Mouse (Mus musculus): ENCODE measurements around the gene Olfr504. TPM values are rescaled to one million over a fixed set of nuclear protein-coding genes. Genes with fewer than 3 reads are reported as not detected.
"Not testable (repeated sequence)": the region's sequence is repeated elsewhere in the genome, so short reads cannot be mapped to it uniquely, and the experiment has no call there.

Gene Olfr504
- total RNA-seq (2021): not detected

DNA sequence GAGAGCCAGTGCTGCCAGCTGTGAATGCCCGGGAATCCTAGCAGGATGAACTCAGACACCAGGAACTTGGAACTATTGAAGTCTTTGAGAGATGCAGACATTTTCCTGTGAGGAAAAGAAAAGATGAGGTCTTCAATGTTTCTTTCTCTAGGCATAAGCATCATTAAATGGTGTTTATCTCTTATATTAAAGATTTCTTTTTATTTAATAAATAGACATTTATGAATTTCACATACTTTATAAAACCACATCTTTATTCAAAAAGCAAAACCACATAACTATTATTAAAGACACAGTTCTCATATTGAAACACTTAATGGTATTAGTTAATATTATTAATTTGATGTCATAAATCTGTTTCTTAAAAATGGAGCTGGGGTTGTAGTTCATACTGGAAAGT lies at the start of gene Olfr504:
Gene Olfr504, minus strand, starts transcription at position 101 of the 400 bp plus-strand sequence.
- DNase-seq (ENCODE audit: low spot score in 2 of 2): no peak
- intact Hi-C loops (cut with DNase I): no loop called here

DNA sequence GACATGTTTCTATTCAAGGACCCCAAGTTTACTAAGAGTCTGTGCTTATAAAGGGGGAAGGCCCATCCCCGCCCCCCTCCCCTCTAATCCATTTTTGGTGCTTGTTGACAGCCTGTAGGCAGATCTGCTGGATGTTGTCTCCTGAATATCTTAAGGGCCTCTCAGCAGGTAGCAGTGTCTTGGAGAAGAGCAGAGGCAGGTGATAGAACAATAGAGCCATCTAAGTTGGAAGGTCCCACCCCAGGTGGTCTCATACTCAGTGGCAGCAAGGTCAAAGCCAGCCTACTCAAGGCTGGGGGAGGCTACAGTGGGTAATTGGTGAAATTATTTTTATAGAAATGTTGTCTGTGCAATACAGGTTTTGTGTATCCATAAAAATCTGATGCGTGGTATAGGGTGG lies 48.5 kb upstream of the Olfr504 start:
- intact Hi-C loops (cut with DNase I): no loop called here
- no peak for DNase-seq (ENCODE audit: low spot score in 2 of 2)

DNA sequence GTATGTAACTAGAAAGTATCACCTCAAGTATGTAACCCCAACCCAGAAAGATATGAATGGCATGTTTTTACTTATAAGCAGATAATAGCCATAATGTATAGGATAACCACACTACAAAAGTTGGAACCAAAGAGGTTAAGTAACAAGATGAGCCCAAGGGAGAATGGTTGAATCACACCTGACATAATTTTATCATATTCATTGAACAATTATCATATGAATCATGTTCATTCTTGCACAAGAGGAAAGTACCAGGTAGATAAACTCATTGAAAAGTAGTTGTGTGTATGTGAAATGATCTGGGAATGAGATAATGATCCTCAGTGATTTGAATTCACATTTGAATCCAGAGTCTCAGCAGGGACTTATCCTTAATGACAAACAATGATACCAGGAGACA lies 44.9 kb upstream of the Olfr504 start, which contains the start of gene Olfr506:
Gene Olfr506, plus strand, starts transcription at position 301 of the 400 bp plus-strand sequence.
- intact Hi-C loops (cut with DNase I): no loop called here
- DNase-seq (ENCODE audit: low spot score in 2 of 2): no peak

DNA sequence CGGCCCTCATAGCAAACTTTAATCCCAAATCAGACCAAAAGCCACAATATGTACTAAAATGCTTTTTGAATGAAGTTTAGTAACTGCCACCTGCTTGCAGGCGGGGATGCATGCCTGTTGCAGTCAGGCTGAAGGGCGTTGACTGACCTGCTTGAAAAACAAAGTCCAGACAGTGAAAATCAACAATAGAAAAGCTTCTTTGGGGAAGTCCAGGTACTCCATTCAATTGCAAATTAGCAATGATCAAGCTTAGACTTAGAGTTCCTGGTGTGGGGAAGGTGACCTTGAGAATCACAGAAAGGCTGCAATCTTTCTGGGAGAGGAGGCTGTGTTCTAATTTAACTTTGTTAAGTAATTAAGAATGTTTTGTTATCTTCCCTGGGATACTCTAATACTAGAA lies 36.3 kb upstream of the Olfr504 start:
- DNase-seq (ENCODE audit: low spot score in 2 of 2); intact Hi-C loops (cut with DNase I): not testable (repeated sequence)

DNA sequence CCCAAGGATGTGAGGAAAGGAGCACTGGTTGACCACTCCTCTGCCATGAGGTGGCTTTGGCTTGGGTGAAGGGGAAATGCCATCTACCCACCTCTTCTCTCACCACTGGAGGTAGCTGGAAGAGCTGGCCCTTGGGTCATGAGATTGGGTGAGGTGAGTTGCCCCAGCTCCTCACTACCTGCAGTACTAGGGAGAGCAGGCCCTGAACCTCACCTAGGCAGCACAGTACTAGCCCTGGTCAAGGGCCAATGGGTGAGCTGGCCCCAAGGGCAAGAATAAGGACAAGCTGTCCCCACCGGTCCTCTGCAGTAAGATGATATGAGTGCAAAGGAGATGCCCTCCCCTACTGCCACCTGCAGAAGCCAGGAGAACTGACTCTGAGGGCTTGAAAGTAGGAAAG lies 24.2 kb upstream of the Olfr504 start:
- intact Hi-C loops (cut with DNase I): no loop called here
- DNase-seq (ENCODE audit: low spot score in 2 of 2): no peak

DNA sequence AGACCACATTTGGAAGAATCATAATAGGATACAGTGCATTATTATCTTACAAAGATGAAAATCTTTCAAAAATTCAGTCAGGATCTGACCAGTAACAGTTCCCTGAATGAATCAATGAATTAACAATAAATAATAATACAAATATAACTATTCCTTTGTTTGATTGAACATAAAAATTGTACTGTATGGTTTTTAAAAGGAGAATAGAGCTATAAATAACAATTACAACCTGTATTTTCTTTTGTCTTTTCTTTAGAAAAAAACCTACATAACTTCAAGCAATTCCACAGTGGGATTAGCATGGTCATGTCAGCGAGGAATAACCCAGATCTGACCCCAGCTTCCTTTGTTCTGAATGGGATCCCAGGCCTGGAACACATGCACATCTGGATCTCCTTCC lies 21.4 kb downstream of the Olfr504 start, which contains the start of gene Olfr503:
Gene Olfr503, plus strand, starts transcription at position 301 of the 400 bp plus-strand sequence.
- DNase-seq (ENCODE audit: low spot score in 2 of 2); intact Hi-C loops (cut with DNase I): not testable (repeated sequence)

DNA sequence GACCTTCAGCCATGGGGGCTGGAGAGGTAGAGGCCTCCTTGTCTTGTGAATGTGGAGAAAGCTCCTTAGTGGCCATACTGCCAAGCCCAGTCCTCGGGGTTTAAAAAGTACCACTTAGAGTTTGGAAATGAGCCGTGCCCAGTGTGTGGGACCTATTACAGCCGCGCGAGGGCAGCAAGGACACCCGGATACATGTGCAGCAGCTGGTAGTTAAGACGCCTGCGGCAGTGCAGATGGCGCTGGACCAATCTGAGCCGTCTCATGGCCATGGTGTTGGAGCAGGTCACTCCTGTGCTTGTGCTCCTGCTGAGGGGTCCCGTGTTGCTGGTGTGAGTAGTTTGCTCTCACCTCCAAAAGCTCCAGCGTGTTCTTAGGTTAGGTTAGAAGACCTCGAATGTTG lies 23.2 kb downstream of the Olfr504 start:
- intact Hi-C loops (cut with DNase I): no loop called here
- no peak for DNase-seq (ENCODE audit: low spot score in 2 of 2)

DNA sequence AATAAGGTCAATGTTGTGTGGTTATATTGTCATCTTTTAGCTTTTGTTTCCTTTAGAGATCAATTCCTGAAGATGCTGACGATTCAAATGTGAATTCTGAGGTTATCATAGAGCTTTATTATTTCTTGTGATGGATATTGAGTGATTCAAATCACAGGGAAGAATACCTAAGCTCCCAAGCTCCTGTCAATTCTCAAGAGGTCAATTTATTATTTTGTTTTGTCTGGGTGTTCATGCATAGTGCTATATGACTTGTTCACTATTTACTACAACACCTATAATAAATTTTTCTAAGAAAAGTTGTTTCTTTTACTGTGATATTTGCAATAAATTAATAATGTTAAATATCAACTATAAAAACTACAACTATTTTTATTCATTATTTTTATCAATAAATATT lies 40.6 kb downstream of the Olfr504 start, which contains the start of gene Olfr502:
Gene Olfr502, minus strand, starts transcription at position 101 of the 400 bp plus-strand sequence.
- no peak for DNase-seq (ENCODE audit: low spot score in 2 of 2)
- intact Hi-C loops (cut with DNase I): no loop called here

Other genes with a start within 250 kb of the Olfr504 start
- not detected for gene Olfr492, start 242.1 kb downstream of the Olfr504 start, total RNA-seq (2021)
- gene Olfr493, start 218.8 kb downstream of the Olfr504 start, total RNA-seq (2021): not detected
- not detected for gene Olfr494, start 200.5 kb downstream of the Olfr504 start, total RNA-seq (2021)
- gene Olfr495, start 172.6 kb downstream of the Olfr504 start, total RNA-seq (2021): not detected
- gene Olfr497, start 145.4 kb downstream of the Olfr504 start, total RNA-seq (2021): not detected
- not detected for gene Olfr498, start 100.5 kb downstream of the Olfr504 start, total RNA-seq (2021)
- gene Olfr502, start 40.7 kb downstream of the Olfr504 start, total RNA-seq (2021): not detected
- gene Olfr503, start 21.3 kb downstream of the Olfr504 start, total RNA-seq (2021): not detected
- not detected for gene Olfr506, start 45.0 kb upstream of the Olfr504 start, total RNA-seq (2021)
- gene Olfr507, start 56.0 kb upstream of the Olfr504 start, total RNA-seq (2021): not detected
- gene Olfr508, start 64.2 kb upstream of the Olfr504 start, total RNA-seq (2021): not detected
- under 1 TPM in 1 of 2 experiments, not detected in 1; 0.11 TPM for gene Olfr509, start 86.1 kb upstream of the Olfr504 start, total RNA-seq (2021)
- not detected for gene Olfr510, start 100.6 kb upstream of the Olfr504 start, total RNA-seq (2021)
- not detected for gene Olfr512, start 147.5 kb upstream of the Olfr504 start, total RNA-seq (2021)
- gene Olfr513, start 185.2 kb upstream of the Olfr504 start, total RNA-seq (2021): not detected

All from left cerebral cortex, postnatal 36 days (tissue).